Mouse (Mus musculus) liver, adult 10 weeks (tissue): ENCODE data around the gene Ciao2b. TPM values are rescaled to one million over a fixed set of nuclear protein-coding genes. Genes with fewer than 3 reads are reported as not detected.

Experiments
- polyA plus RNA-seq: library from polyadenylated mRNA; stranded (reverse); fragments of 350-450 nt; fragmentation: Illumina TruSeq; extraction: RNeasy Lipid Tissue Mini Kit (QIAGEN cat#74804); gene quantifications from one replicate; pipeline ENCODE4 v1.2.3, GENCODE M21; 2014; ENCODE audit warnings: low read depth, low replicate concordance

Gene Ciao2b
- 1.8 TPM for polyA plus RNA-seq

DNA sequence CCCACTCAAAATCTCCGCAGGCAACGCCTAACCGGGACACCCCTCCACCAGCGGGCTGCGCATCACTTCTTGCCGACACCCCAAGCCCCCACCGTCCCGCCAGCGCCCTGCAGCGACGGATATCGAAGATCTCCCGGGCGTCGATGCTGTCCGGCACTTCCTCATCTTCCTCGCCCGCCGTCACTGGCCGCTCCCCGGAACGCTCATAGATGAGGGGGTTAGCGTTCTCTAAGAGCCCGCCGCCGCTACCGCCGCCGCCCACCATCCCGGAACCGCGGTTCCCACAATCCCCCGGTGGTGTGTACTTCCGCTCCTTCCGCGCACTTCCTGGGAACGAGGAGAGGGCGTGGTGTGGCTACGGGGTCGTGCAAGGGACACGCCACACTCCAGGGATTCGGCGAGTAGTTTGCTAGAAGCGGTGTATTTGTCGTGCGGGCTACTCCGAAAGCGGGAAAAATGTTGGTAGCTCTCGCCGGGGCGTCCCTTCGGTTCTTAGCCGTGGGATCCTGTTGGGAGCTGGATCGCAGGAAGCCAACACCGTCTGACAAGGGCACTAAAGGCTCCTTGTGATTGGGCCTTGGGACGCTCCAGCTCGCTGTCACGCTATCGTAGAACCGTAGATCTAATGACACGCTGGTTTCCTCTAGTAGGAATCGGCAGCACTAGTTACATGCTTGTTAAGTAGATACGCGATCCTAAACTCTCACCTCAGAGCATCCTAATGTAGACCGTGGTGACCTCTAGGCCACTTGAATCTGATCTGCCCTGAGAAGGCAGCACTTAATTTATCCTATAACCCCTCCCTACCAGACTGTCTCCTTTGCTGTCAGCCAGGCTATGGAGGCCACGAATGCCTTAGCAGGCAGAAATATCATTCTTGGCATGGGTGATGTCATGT is at the start of gene Ciao2b:
TSS of gene Ciao2b (minus strand) at position 540 of the 898 bp plus-strand sequence.

DNA sequence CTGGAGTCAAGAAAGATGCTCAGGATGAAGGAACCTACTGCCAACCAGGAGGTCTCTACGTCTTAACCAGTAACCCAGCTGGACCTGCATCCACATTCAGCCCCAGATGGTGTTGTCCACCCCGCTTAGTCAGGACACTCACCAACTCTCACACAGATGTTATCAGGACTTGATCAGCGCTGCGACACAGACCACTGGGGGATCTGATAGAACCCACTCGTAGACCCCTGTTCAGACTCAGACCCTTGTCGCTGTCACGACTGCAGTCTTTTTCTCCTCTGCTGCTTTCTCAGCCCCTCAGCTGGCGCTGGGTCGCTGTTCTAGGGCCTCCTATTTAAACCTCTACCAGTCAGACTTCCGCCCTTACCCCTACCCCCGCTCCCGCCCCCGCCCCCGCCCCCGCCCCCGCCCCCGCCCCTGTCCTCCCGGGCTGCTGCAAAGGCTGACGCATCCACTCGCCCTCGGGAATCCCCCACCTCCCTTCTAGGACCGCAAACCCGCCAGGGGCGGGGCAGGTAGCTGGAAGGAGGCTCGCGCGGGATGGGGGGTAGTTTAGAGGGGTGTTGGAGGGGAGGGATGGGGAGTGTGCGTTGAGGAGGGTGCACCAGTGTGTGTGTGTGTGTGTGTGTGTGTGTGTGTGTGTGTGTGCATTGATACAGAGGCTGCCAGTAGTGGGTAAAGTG is 10.6 kb downstream of the Ciao2b start, which contains the start of gene Rrad:
TSS of gene Rrad (minus strand) at position 347 of the 683 bp plus-strand sequence.

DNA sequence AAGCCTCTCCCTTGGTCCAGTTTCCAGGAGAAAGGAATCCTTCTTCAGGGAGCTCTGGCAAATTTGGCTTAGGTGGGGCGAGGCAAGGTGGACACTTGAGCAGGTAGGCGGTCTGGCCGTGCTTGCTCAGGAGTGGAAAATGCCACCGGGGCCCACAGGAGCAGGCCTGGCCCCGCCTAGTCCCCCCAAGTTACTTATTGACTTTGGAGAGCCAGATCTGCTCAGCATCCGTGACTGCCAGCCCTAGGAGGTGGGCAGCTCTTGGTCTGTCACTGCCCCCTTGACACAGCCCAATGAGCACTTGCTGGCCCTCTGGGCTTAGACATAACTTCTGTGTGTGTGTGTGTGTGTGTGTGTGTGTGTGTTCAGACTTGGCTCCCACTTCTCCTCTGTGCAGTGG is 17.6 kb downstream of the Ciao2b start, which contains the start of gene Cdh16:
TSS of gene Cdh16 (minus strand) at position 236 of the 400 bp plus-strand sequence.

DNA sequence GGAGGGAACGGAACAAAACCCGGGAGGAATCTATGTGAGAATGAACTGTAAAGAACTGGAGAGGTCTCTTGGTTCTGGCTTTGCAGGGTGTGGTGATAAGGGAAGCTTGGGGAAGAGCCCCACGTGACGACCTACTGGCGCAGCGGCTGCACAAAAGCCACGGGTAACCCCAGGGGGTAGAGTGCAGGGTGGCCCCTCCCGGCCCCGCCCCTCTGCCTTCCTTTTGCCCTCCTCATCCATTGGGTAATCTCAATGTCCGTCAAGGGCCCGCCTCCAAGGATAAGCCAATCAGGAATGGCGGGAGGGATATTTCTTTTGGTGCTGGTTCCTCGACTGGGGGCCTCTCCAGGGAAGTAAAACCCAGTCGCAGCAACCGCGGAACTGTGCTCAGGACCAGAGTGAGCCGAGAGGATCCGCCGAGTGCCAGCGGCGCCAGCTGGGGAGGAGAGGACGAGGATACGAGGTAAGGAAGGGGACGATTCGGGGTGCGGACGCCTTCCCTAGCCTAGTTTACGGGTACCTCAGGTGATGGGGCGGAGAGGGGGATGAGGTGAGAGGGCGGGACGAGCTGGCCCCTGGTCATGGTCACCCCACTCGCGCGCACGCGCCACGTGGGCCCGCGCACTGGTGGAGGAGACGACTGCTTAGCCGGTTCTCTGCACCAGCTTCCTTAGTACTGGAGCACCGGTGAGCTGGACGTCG is 50.5 kb downstream of the Ciao2b start, which contains the start of gene Pdp2:
TSS of gene Pdp2 (plus strand) at position 319 of the 702 bp plus-strand sequence.

Other genes starting within 250 kb of the Ciao2b start
- gene Cmtm4, start 246.2 kb downstream of the Ciao2b start, polyA plus RNA-seq = 16.3 TPM
- 17.5 TPM for gene Dync1li2, start 198.9 kb downstream of the Ciao2b start, polyA plus RNA-seq
- gene Terb1, start 132.1 kb downstream of the Ciao2b start, polyA plus RNA-seq = not detected
- 122 TPM for gene Nae1, start 107.3 kb downstream of the Ciao2b start, polyA plus RNA-seq
- gene Car7, start 107.3 kb downstream of the Ciao2b start, polyA plus RNA-seq = 0.69 TPM
- 22.7 TPM for gene Pdp2, start 50.5 kb downstream of the Ciao2b start, polyA plus RNA-seq
- gene Cdh16, start 17.6 kb downstream of the Ciao2b start, polyA plus RNA-seq = not detected
- gene Rrad, start 10.6 kb downstream of the Ciao2b start, polyA plus RNA-seq = not detected
- gene Ces2a, start 92.0 kb upstream of the Ciao2b start, polyA plus RNA-seq = 141 TPM
- 0.42 TPM for gene Ces2b, start 189.6 kb upstream of the Ciao2b start, polyA plus RNA-seq
- gene Ces2c, start 205.1 kb upstream of the Ciao2b start, polyA plus RNA-seq = 107 TPM